Mouse (Mus musculus): Measurements from ENCODE around the gene Casp9. TPM values are rescaled to one million over a fixed set of nuclear protein-coding genes. Genes with fewer than 3 reads are reported as not detected.

Gene Casp9
- polyA plus RNA-seq, 1 experiment from 2014 or later = 23.7 TPM

GRCm38 (mm10) chr4:141833911-141834310 lies 40.5 kb downstream of the Casp9 start:
- Histone ChIP-seq H3K27me3 (ENCODE audit: control insufficient read depth, insufficient read depth, low read length) (no peaks in the 10 kb centered on the region), H3K4me2 (ENCODE audit: low read depth, low read length) (no peak overlapping the region), H3K27ac (ENCODE audit: low read length) (no peak overlapping the region), H3K4me3 (replicated peaks; ENCODE audit: low read length) (no peak overlapping the region), H3K4me1 (ENCODE audit: control insufficient read depth, insufficient read depth, low read length) (no peaks in the 10 kb centered on the region; the same call in 1 of the 2 replicates), H3K36me3 (ENCODE audit: control insufficient read depth, insufficient read depth, low read length) (no peaks in the 10 kb centered on the region), H3K9me3 (replicated peaks; ENCODE audit: control insufficient read depth, low read length) (no peaks in the 10 kb centered on the region), H3K9ac (ENCODE audit: low read length) (no peak overlapping the region)
- 42% methylated on average over 1 of the region's 1 CpGs for WGBS
- ATAC-seq (ENCODE audit: insufficient read depth, low FRiP score) = no peak

GRCm38 (mm10) chr4:141834536-141835095 lies 41.2 kb downstream of the Casp9 start:
- Histone ChIP-seq H3K4me3 (replicated peaks; ENCODE audit: low read length) (no peak overlapping the region), H3K9ac (ENCODE audit: low read length) (no peak overlapping the region), H3K27me3 (ENCODE audit: control insufficient read depth, insufficient read depth, low read length) (no peaks in the 10 kb centered on the region), H3K4me1 (ENCODE audit: control insufficient read depth, insufficient read depth, low read length) (no peaks in the 10 kb centered on the region; the same call in 1 of the 2 replicates), H3K9me3 (replicated peaks; ENCODE audit: control insufficient read depth, low read length) (no peaks in the 10 kb centered on the region), H3K4me2 (ENCODE audit: low read depth, low read length) (no peak overlapping the region), H3K27ac (ENCODE audit: low read length) (no peak overlapping the region), H3K36me3 (ENCODE audit: control insufficient read depth, insufficient read depth, low read length) (no peaks in the 10 kb centered on the region)
- 47% methylated on average over 5 of the region's 5 CpGs for WGBS
- ATAC-seq (ENCODE audit: insufficient read depth, low FRiP score) = no peak

- 73% methylated on average over 6 of the region's 6 CpGs for WGBS
- ATAC-seq (ENCODE audit: insufficient read depth, low FRiP score) = no peak
- Histone ChIP-seq H3K9ac (ENCODE audit: low read length) (no peak within 1 kb of the TSS), H3K27ac (ENCODE audit: low read length) (no peak within 1 kb of the TSS), H3K4me1 (ENCODE audit: control insufficient read depth, insufficient read depth, low read length) (no peaks in the 10 kb centered on the region), H3K27me3 (ENCODE audit: control insufficient read depth, insufficient read depth, low read length) (no peaks in the 10 kb centered on the region), H3K4me2 (ENCODE audit: low read depth, low read length) (no peak within 1 kb of the TSS), H3K9me3 (replicated peaks; ENCODE audit: control insufficient read depth, low read length) (no peaks in the 10 kb centered on the region), H3K36me3 (ENCODE audit: control insufficient read depth, insufficient read depth, low read length) (no peaks in the 10 kb centered on the region), H3K4me3 (replicated peaks; ENCODE audit: low read length) (no peak within 1 kb of the TSS)
Observed at GRCm38 (mm10) chr4:141845999-141846398, 52.6 kb downstream of the Casp9 start, which contains the start of gene Ctrc. Ctrc (minus strand) TSS chr4:141846359.

GRCm38 (mm10) chr4:141853437-141853836 lies 60.0 kb downstream of the Casp9 start:
- Histone ChIP-seq H3K4me1 (ENCODE audit: control insufficient read depth, insufficient read depth, low read length) (peaks cover 6% of the 10 kb centered on the region), H3K4me3 (replicated peaks; ENCODE audit: low read length) (no peak overlapping the region), H3K27ac (ENCODE audit: low read length) (no peak overlapping the region), H3K9ac (ENCODE audit: low read length) (no peak overlapping the region), H3K36me3 (ENCODE audit: control insufficient read depth, insufficient read depth, low read length) (no peaks in the 10 kb centered on the region), H3K27me3 (ENCODE audit: control insufficient read depth, insufficient read depth, low read length) (no peaks in the 10 kb centered on the region), H3K4me2 (ENCODE audit: low read depth, low read length) (no peak overlapping the region), H3K9me3 (replicated peaks; ENCODE audit: control insufficient read depth, low read length) (no peaks in the 10 kb centered on the region)
- 82% methylated on average over 9 of the region's 9 CpGs for WGBS
- ATAC-seq (ENCODE audit: insufficient read depth, low FRiP score) = no peak

GRCm38 (mm10) chr4:141857422-141857930 lies 64.1 kb downstream of the Casp9 start:
- H3K36me3 ChIP-seq (ENCODE audit: control insufficient read depth, insufficient read depth, low read length) = peaks cover 9% of the 10 kb centered on the region
- peak; percentile 45 for ATAC-seq (ENCODE audit: insufficient read depth, low FRiP score)
- H3K27me3 ChIP-seq (ENCODE audit: control insufficient read depth, insufficient read depth, low read length) = no peaks in the 10 kb centered on the region
- WGBS = 12% methylated on average over 10 of the region's 10 CpGs
- H3K4me2 ChIP-seq (ENCODE audit: low read depth, low read length) = 0 out of 2 replicates have a peak overlapping the region, but pooled peaks have one; percentile 9
- peak overlapping the region; percentile 70 for H3K27ac ChIP-seq (ENCODE audit: low read length)
- H3K9ac ChIP-seq (ENCODE audit: low read length) = peak overlapping the region; percentile 43; the same call in 1 of the 2 replicates
- H3K9me3 ChIP-seq (replicated peaks; ENCODE audit: control insufficient read depth, low read length) = no peaks in the 10 kb centered on the region
- peaks cover 6% of the 10 kb centered on the region for H3K4me1 ChIP-seq (ENCODE audit: control insufficient read depth, insufficient read depth, low read length)
- H3K4me3 ChIP-seq (replicated peaks; ENCODE audit: low read length) = no peak overlapping the region

GRCm38 (mm10) chr4:141858501-141858900 lies 65.1 kb downstream of the Casp9 start:
- Histone ChIP-seq H3K27ac (ENCODE audit: low read length) (peak overlapping the region; percentile 57; the same call in 1 of the 2 replicates), H3K36me3 (ENCODE audit: control insufficient read depth, insufficient read depth, low read length) (peaks cover 9% of the 10 kb centered on the region), H3K9me3 (replicated peaks; ENCODE audit: control insufficient read depth, low read length) (no peaks in the 10 kb centered on the region), H3K4me1 (ENCODE audit: control insufficient read depth, insufficient read depth, low read length) (peaks cover 9% of the 10 kb centered on the region), H3K9ac (ENCODE audit: low read length) (no peak overlapping the region), H3K4me3 (replicated peaks; ENCODE audit: low read length) (no peak overlapping the region), H3K4me2 (ENCODE audit: low read depth, low read length) (no peak overlapping the region), H3K27me3 (ENCODE audit: control insufficient read depth, insufficient read depth, low read length) (no peaks in the 10 kb centered on the region)
- no peak for ATAC-seq (ENCODE audit: insufficient read depth, low FRiP score)
- 62% methylated on average over 20 of the region's 20 CpGs for WGBS

- no peaks in the 10 kb centered on the region for H3K27me3 ChIP-seq (ENCODE audit: control insufficient read depth, insufficient read depth, low read length)
- peaks cover 9% of the 10 kb centered on the region for H3K36me3 ChIP-seq (ENCODE audit: control insufficient read depth, insufficient read depth, low read length)
- no peaks in the 10 kb centered on the region for H3K9me3 ChIP-seq (replicated peaks; ENCODE audit: control insufficient read depth, low read length)
- peaks cover 9% of the 10 kb centered on the region for H3K4me1 ChIP-seq (ENCODE audit: control insufficient read depth, insufficient read depth, low read length)
- no peak for ATAC-seq (ENCODE audit: insufficient read depth, low FRiP score)
- no peak overlapping the region for H3K9ac ChIP-seq (ENCODE audit: low read length)
- H3K4me3 ChIP-seq (replicated peaks; ENCODE audit: low read length) = no peak overlapping the region
- 92% methylated on average over 14 of the region's 14 CpGs for WGBS
- no peak overlapping the region for H3K27ac ChIP-seq (ENCODE audit: low read length)
- no peak overlapping the region for H3K4me2 ChIP-seq (ENCODE audit: low read depth, low read length)
Observed at GRCm38 (mm10) chr4:141859351-141859750, 65.9 kb downstream of the Casp9 start.

GRCm38 (mm10) chr4:141860246-141860841 lies 66.9 kb downstream of the Casp9 start:
- H3K4me3 ChIP-seq (replicated peaks; ENCODE audit: low read length) = no peak overlapping the region
- H3K27me3 ChIP-seq (ENCODE audit: control insufficient read depth, insufficient read depth, low read length) = no peaks in the 10 kb centered on the region
- no peaks in the 10 kb centered on the region for H3K9me3 ChIP-seq (replicated peaks; ENCODE audit: control insufficient read depth, low read length)
- H3K36me3 ChIP-seq (ENCODE audit: control insufficient read depth, insufficient read depth, low read length) = peaks cover 9% of the 10 kb centered on the region
- ATAC-seq (ENCODE audit: insufficient read depth, low FRiP score) = peak; percentile 48; the same call in 1 of the 2 replicates
- H3K4me2 ChIP-seq (ENCODE audit: low read depth, low read length) = no peak overlapping the region
- H3K4me1 ChIP-seq (ENCODE audit: control insufficient read depth, insufficient read depth, low read length) = peaks cover 9% of the 10 kb centered on the region
- H3K27ac ChIP-seq (ENCODE audit: low read length) = peak overlapping the region; percentile 19
- WGBS = 58% methylated on average over 19 of the region's 19 CpGs
- H3K9ac ChIP-seq (ENCODE audit: low read length) = no peak overlapping the region

- Histone ChIP-seq H3K4me3 (replicated peaks; ENCODE audit: low read length) (no peak overlapping the region), H3K4me1 (ENCODE audit: control insufficient read depth, insufficient read depth, low read length) (peaks cover 14% of the 10 kb centered on the region), H3K27ac (ENCODE audit: low read length) (no peak overlapping the region), H3K27me3 (ENCODE audit: control insufficient read depth, insufficient read depth, low read length) (no peaks in the 10 kb centered on the region), H3K9ac (ENCODE audit: low read length) (no peak overlapping the region), H3K4me2 (ENCODE audit: low read depth, low read length) (no peak overlapping the region), H3K36me3 (ENCODE audit: control insufficient read depth, insufficient read depth, low read length) (peaks cover 9% of the 10 kb centered on the region), H3K9me3 (replicated peaks; ENCODE audit: control insufficient read depth, low read length) (no peaks in the 10 kb centered on the region)
- no peak for ATAC-seq (ENCODE audit: insufficient read depth, low FRiP score)
- WGBS = 78% methylated on average over 17 of the region's 17 CpGs
Observed at GRCm38 (mm10) chr4:141861591-141862295, 68.3 kb downstream of the Casp9 start.
